Mouse (Mus musculus) c-Kit-positive CD71-positive TER-119-negative erythroid progenitor cells, embryonic 14.5 days (primary cell): ENCODE results near the gene Baz2a.
"Not testable (repeated sequence)": the region's sequence is repeated elsewhere in the genome, so short reads cannot be mapped to it uniquely, and the experiment has no call there.

Experiments used
- DNase-seq: peaks from one replicate; pipeline ENCODE4 v3.0.0-alpha.2; 2013; ENCODE audit warnings: low read depth

Gene Baz2a

DNA sequence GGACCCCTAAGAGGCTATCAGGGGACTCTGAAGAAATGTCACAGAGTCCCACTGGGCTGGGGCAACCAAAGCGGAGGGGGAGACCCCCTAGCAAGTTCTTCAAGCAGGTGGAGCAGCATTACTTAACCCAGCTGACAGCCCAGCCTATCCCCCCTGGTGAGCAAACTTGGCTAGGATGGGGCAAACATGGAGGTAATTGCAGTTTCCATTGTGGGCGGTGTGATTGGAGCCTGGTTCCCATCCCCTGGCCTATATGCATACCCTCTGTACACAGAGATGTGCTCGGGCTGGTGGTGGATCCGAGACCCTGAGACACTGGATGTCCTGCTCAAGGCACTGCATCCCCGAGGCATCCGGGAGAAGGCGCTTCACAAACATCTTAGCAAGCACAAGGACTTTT, 32.5 kb downstream of the Baz2a start:
- no peak for DNase-seq

DNA sequence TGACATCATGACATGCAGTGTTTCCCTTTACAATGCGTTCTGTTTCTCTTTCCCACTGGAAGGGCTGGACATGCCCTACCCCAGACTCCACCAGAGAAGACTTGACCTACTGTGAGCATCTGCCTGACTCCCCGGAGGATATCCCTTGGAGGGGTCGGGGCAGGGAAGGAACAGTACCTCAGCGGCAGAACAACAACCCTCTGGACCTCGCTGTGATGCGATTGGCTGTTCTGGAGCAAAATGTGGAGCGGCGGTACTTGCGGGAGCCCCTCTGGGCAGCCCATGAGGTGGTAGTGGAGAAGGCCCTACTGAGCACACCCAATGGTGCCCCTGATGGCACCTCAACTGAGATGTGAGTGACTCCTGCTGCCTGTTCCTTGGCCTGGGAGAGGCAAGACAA, 33.5 kb downstream of the Baz2a start:
- no peak for DNase-seq

DNA sequence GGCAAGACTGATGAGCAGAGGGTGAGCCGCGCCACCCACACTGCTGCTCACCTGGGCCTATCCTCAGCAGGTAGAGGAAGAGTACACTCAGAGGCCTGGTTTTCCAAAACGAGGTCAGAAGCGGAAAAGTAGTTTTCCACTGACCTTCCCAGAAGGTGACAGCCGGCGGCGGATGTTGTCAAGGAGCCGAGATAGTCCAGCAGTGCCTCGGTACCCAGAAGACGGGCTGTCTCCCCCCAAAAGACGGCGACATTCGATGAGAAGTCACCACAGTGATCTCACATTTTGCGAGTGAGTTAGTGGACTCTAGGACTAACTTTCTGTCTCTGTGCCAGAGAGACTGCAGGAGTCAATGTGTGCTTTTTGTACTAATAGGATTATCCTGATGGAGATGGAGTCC, 34.6 kb downstream of the Baz2a start:
- DNase-seq = no peak

DNA sequence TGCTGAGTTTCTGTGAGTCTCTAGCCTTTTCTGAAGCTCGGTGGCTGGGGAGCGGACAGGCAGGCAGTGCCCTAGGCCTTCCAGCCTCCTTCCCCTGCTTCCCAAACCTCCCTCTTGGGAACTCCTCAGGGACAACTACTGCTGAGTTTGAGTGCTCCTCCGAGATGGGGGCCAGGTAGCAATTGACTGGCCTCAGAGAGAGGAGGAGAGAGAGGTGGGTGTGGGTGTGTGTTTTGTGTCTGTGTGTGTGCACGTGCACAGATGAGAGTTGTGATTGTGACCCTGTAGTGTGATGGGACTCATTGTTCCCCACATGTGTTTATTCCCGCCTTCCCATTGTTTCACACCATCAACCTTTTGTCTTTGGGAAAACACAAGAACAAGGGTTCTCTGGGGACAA, 36.1 kb downstream of the Baz2a start:
- no peak for DNase-seq

DNA sequence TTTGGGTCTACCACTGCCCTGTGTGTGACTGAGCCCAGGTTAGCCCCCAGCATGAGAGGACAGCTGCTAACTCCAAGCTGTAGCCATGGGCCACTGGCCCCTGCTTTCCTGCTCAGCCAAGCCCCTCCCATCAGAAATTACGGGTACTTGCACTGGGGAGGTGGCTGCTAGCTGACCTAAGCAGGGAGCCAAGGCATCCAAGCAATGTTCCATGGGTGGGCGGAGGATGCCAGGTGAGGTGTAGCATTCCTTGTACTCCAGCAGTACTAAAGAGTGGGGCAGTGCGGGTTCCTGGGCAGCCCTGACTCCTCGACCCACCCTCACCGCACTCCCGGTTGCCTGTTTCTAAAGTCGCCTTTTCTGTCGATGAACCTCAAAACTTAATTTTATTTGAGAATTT, 36.8 kb downstream of the Baz2a start:
- no peak for DNase-seq

DNA sequence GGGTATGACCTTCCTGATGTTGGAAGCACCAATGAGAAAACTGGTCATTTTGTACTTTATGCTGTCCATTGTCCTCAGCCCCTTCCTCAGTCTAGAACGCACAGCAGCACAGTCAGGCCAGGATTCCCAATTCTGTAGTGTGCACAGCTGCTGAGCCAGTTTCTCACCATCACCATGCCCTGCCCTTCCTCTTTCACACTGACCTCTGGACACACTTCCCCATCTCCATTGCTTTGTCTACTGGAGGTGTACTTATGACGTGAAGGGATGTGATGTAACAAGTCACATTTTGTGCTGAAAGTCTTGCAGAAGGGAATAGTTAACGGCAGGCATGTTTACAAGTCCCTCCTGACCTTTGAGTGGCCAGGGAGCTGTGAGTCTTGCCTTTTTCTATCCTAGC, 39.9 kb downstream of the Baz2a start:
- no peak for DNase-seq

DNA sequence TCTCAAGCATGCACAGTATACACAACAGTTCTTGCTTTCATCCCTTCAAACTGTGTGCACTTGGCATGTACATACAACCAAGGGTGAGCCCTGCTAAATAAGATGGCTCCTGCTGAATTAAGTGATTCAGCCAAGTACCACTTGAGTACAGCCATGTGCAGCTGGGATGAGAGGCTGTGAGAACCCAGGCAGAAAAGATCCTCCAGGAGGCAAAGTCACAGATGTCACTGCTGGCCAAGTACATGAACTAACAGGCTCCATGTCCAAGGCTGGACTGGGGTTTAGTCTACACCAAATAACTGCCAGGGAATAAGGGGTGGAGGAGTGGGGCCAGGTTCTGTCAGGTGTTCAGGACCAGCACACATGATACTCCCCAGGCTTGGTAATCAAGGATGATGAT, 40.4 kb downstream of the Baz2a start:
- DNase-seq = no peak

DNA sequence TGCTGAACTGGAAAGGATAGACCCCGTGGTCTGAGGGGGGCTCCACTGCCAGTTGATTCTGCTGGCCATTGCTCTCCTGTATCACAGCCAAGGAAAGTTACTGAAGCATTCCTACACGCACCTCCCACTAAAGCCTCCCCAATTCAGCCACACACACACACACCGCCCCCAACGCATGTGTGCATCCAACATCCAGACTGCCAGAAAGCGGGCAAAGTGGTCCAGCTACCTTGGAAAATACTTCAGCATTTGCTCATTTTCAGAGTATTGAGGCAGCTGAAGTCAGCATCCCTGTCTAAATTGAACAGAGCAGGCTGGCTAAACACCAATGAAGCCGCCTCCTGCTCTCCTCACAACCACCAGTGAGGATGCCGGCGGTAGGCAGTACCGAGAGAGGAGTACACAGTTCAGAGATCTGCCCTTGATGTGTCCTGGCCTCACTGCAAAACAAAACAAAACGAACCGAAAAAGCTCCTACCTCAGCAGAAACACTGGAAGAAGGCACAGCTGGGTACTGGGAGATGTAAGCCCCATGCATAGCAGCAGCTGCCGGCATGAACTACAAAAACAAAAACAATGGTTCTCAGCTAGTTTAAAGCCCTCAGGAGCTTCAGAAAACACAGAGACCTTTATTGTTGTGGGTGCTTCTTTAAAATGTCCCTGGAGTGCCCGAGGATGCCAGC, 42.4 kb downstream of the Baz2a start:
- DNase-seq = no peak

DNA sequence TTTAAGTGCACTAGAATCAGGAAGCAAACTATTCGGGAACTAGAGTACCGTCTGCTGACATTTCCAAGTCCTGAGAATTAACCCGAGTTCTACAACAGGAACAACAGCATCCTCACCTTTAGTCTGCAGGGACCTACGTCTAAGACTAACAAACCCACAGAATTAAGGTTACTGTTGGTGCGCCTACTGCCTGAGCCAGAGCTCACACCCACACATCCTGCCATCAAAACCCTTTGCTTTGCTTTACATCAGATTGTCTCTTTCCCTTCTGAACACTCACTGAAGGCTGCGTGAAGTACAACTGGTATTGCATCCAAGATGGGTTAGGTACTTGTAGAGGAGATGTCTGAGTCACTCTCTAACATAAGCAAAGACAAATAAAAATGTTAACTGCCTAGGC, 44.0 kb downstream of the Baz2a start:
- DNase-seq = no peak

DNA sequence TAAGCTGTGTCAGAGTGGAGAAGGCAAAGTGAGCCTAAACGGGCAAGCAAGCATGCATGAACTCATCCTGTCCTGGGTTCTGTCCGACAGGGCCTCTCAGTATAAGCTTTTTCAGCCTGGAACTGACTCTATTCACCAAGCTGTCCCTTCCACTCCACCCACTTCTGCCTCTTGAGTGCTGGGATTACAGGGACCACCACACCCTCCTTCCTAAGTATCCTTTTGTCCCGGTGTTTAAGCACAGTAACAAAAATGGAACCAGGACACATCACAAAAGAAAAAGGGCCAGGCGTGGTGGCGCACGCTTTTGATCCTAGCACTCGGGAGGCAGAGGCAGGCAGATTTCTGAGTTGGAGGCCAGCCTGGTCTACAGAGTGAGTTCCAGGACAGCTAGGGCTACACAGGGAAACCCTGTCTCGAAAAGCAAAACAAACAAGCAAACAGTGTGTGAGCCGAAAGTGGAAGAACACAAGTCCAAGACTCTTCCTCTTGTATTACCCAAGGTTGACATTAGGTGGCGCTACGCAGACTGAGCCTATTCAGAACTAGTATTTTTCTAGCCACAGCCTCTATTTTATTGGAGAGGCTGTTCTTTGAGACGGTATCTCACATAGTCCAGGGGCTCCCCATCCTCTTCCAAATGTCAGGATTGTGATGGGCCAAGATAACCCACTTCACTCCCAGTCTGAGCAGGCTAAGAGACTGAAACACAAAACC, 49.0 kb downstream of the Baz2a start:
- DNase-seq = peak; percentile 73

DNA sequence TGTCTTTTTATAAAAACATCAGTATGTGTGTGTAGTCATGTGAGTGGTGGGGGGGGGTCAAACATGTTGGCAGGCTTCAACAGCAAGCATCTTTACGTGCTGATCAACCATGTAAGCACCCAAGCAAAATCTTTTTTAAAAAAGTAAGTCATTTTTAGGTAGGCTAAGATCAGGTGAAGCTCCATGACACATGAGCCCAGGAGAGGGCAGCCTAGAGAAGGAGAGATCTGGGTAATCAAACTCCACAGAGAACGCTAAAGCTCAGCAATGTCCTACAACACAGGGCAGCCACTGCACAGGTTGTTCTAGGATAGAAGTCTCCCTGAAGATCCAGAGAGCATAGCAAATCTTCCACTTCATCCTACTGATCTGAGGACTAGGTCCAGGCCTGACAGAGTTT, 50.8 kb downstream of the Baz2a start:
- DNase-seq = no peak

DNA sequence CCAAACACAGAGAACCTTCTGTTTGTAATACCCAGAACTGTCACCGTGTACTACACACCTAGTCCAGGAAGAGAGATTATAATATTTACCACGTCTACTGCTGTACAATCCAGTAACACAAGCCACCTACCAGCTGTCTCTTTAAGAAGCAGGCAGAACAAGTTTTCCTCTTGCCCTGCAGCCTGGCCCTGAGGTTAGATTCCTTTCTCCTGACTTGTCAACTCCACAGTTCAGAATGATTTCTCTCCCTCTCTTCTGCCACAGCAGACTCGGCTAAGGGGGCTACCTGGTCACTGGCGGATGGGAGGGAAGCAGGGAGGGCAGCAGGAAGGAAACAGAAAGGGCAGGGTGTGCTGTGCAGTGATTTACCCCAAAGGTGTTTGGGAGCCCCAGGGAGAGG, 52.3 kb downstream of the Baz2a start:
- DNase-seq = no peak

DNA sequence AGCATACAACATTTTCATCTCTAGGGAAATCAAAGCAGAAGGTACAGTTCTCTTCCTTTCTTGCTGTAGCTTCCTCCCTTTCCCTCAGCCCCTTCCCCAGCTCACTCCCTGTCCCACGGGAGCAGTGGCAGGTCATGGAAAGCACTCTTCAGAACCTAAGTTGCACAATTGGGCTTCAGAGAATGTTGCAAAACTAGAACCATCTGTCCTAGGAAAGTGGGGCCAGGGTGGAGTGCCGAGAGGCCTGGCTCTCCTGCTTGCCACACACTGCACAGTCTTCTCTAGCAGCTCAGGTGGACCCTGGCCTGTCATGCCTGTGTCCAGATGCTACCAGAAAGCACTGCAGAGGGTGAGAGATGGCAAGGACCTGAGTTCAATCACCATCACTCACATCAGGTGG, 53.6 kb downstream of the Baz2a start:
- DNase-seq = no peak

DNA sequence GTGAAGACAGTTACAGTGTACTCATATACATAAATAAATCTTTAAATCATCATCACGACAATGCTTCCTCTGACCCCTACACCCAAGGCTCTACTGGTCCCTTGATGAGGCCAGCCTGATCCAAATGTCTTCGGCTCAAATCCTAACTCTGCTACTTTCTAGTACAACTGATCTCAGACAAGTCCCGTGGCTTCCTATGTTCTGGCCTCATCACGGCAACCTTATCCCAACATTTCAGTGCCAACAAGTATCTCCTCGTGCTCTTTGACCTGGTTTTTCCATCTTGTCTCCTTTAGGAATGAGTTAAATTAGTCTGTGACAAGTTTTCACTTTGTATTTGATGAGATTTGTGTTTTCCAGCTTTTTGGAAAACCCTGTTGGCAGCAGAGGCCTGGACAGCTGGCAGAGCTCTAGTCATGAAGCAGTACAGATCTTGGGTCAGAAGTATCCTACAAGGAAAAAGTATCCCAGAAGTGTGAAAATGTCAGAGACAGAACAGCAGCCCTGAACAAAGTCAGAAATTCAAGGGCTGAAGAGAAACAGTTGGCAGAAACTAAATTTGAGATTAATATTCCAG, 57.5 kb downstream of the Baz2a start:
- DNase-seq = no peak

DNA sequence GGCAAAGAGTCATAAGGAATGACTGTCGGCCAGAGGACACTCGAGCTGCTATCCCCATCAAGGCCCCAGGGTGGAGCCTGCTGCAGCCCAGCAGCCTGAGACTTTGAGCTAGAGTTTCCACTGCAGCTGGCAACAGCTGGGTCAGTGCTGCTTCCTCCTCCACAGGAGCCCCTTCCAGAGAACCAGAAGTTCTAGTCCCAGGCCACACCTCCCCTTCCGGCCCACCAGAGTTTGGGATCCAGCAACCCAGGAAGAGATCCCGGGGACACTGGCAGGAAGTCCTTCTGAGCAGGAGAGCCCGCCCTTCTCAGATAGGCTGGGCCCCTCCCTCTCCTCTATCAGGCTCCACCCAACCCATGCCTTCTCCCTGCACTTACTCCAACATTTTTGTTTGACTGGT, 58.2 kb downstream of the Baz2a start:
- DNase-seq = peak; percentile 65

DNA sequence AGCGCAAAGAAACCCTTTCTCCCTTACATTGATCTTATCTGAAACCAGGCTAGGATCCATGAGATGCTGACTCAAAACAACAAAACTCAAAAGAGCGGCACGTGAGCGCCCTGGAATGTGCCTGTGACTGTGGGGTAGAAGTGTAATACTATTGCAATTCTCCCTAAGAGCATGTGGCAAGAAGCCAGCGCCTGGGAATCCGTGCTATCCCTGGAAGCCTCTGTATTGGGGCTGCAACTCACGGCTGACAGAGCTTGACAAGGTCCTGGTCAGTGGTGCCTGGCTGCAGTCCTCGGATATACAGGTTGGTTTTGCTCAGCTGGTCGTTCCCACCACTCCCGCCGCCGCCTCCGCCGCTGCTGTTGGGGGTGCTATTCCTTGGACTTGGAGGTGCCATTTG, 59.6 kb downstream of the Baz2a start:
- DNase-seq = no peak

DNA sequence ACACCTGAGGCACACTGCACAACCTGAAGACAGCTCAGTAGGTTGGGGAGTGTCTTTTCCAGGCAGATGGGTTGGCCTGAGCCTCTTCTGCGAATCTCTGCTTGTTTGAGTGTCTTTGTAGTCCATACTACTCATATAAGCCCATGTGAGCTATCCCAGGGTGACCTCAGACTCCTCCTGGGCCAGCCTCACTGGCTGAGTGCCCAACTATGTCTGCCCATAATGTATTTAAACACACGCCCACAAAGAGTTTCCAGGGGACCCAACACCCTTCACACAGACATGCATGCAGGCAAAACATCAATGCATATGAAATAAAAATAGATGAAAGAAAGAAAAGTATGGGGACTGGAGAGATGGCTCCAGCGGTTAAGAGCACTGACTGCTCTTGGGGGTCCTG, 62.6 kb downstream of the Baz2a start:
- DNase-seq = no peak

DNA sequence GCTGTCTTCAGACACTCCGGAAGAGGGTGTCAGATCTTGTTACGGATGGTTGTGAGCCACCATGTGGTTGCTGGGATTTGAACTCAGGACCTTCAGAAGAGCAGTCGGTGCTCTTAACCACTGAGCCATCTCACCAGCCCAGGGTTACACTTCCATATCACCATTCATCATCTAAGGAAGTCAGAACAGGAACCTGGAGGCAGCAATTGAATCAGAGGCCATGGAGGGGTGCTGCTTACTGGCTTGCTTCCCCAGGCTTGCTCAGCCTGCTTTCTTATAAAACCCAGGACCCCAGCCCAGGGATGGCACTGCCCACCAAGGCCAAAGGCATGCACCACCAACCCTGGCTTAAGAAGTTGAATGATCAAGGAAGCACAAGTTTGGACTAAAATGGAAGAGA, 74.3 kb downstream of the Baz2a start:
- not testable (repeated sequence) for DNase-seq

DNA sequence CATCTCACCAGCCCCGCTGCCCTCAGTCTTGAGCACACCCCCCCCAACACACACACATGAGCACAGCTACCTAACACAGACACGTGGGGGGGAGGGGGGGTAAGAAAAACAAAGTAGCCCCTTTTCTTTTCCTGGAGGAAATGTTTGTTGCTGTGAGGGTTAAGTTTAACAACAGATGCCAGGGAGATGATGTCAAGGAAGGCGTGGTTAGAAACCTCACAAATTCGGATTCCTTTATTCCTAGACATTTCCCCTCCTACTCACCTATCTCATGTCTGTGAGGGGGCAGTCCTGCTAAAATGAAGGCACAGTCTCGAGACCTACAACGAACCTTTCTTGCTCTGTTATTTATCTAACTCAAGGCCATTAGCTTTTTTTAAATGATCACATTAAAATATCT, 75.7 kb downstream of the Baz2a start:
- DNase-seq = no peak

DNA sequence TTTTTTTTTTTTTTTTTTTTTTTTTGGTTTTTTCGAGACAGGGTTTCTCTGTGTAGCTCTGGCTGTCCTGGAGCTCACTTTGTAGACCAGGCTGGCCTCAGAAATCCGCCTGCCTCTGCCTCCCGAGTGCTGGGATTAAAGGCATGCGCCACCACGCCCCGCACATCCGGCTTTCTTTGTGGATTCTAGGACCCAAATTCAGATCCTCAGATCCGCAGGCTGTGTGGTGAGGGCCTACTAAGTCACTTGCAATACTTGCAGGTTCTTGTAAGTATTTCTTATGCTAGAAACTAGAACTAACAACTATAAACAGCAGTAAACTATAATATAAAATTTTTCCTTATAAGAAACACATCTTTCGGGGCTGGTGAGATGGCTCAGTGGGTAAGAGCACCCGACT, 80.0 kb downstream of the Baz2a start:
- not testable (repeated sequence) for DNase-seq

DNA sequence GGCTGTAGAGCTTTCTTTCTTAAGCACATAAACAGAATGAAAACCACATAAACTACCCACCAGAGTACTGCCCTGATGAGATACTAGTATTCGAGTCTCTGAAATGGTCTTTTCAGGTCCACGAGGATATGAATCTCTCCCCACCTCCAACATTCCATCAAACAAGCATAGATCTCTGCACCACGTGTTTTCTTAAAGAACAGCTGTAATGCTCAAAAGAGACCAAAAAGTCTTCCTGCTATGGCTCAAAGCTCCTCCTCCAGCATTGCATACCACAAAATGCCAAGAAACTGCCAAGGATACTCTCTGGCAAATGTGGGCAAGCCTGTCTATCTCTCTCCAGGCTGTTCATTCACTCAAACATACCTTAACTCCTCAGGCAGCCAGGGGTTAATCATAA, 83.9 kb downstream of the Baz2a start:
- no peak for DNase-seq

DNA sequence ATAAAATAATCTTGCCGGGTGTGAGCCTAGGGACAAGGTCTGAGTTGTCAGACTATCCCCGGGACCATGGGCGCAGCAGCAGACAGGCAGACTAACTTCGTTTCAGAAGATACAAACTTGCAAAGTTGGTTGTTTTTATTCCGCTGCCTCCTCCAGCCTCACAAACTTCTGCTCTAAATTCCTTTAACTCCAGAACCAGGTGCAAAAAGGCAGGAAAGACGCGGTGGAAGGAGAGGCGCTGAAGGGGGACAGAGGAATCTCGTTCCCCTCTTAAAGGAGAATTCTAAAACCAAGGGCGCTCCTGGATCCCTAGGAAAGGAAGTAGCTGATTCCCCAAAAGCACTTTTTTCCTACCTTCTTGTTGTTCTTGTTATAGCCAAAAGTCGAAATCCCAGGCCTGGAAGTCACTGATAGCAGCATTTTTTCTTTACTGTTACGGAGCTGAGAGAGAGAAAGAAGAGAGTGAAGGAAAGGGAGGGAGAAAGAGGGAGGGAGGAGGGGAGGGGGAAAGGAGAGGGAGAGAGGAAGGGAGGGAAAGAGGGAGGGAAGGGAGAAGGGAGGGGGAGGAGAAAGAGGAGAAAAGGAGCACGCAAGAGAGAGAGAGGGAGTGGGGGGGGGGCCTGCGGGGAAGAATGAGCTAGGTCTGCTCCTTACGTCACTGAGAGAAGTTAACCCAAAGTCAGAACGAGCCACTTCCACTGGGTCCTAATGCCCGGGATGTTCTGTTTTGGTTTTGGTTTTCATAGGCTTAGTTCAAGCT, 84.8 kb downstream of the Baz2a start:
- DNase-seq = peak; percentile 71

DNA sequence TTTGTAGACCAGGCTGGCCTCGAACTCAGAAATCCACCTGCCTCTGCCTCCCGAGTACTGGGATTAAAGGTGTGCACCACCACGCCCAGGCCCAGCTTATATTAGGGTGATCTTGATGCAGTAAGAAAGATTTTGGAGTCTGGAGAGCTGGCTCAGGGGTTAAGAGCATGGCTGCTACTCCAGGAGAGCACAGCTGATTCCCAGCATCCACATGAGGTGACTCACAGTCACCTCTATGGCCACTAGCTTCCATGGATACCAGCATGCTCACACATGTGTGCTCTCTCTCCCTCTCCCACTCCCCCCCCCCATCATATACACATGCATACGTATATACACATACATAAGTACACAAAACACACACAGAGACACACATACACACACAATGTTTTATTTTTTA, 85.9 kb downstream of the Baz2a start:
- DNase-seq = no peak
